Mouse (Mus musculus) lung, embryonic 16.5 days (tissue): ENCODE data around the gene Fbxw21. TPM values are rescaled to one million over a fixed set of nuclear protein-coding genes. Genes with fewer than 3 reads are reported as not detected.

Source experiments
- ATAC-seq: fragments of 200-750 bp; cut with Nextera tagmentation; 2 replicates; pipeline ENCODE4 v1.8.0; 2017; ENCODE audit warnings: low read depth, mild to moderate bottlenecking, moderate library complexity
- H3K27ac ChIP-seq: fragments of 300-500 bp; sonication (generic); 2 replicates; pipeline ENCODE4 v1.5.1; 2014; ENCODE audit warnings: mild to moderate bottlenecking, control low read depth, low read length
- H3K27me3 ChIP-seq: fragments of 300-500 bp; sonication (generic); 2 replicates; pipeline ENCODE4 v1.6.1; 2014; ENCODE audit warnings: low read depth, low read length, mixed read lengths; ENCODE audit not compliant: control insufficient read depth, insufficient read depth
- H3K36me3 ChIP-seq: fragments of 300-500 bp; sonication (generic); 2 replicates; pipeline ENCODE4 v1.6.1; 2014; ENCODE audit warnings: low read length; ENCODE audit not compliant: control insufficient read depth, insufficient read depth
- H3K4me1 ChIP-seq: fragments of 300-500 bp; sonication (generic); replicated peaks from 2 replicates; pipeline ENCODE4 v1.6.1; 2014; ENCODE audit warnings: low read length, mixed read lengths; ENCODE audit not compliant: control insufficient read depth, insufficient read depth
- H3K4me2 ChIP-seq: fragments of 300-500 bp; sonication (generic); 2 replicates; pipeline ENCODE4 v1.6.1; 2014; ENCODE audit warnings: low read depth, low read length, control low read depth
- H3K4me3 ChIP-seq: fragments of 300-500 bp; sonication (generic); 2 replicates; pipeline ENCODE4 v1.5.1; 2014; ENCODE audit warnings: mild to moderate bottlenecking, low read length, control low read depth
- H3K9ac ChIP-seq: fragments of 300-500 bp; sonication (generic); 2 replicates; pipeline ENCODE4 v1.6.1; 2014; ENCODE audit warnings: low read length, control low read depth
- H3K9me3 ChIP-seq: fragments of 300-500 bp; sonication (generic); 2 replicates; pipeline ENCODE4 v1.6.1; 2016; ENCODE audit warnings: low read length; ENCODE audit not compliant: control insufficient read depth
- WGBS: fragments of 180-500 bp; shearing (Covaris S2); extraction: QIAGEN DNeasy Blood & Tissue Kit; methylation state at CpG from one replicate; pipeline ENCODE4 v1.1.7; 2014; 5-methylcytosine and 5-hydroxymethylcytosine counted together
- polyA plus RNA-seq: library from polyadenylated mRNA; unstranded; fragments of >200 nt; fragmentation: Nextera tagmentation; extraction: Ambion mirVana; gene quantifications from 2 replicates; pipeline ENCODE4 v1.2.1, GENCODE M21; 2015

Fbxw21 gene
- polyA plus RNA-seq, 1 experiment from 2014 or later = not detected

DNA sequence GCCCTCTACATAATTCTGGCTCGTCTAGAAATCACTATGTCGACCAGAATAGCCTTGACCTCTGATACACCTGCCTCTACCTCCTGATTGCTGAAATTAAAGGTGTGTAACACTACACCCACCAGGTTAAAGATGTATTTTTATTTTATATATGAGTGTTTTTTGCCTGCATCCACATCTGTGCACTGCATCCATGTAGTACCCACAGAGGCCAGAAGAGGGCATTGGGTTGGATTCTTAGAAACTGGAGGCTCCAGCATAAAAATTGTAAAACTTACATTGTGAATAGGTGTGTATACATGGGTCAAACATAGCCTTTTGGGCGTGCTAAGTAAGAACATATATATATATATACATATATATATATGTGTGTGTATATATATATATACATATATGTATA, 33.6 kb downstream of the Fbxw21 start:
- Histone ChIP-seq H3K4me2 (no peak overlapping the region), H3K27me3 (no peaks in the 10 kb centered on the region), H3K9me3 (no peaks in the 10 kb centered on the region), H3K36me3 (no peaks in the 10 kb centered on the region), H3K27ac (no peak overlapping the region), H3K4me1 (no peaks in the 10 kb centered on the region; the same call in 1 of the 2 replicates), H3K4me3 (no peak overlapping the region), H3K9ac (no peak overlapping the region)
- 44% methylated on average over 3 of the region's 3 CpGs for WGBS
- ATAC-seq = no peak

GRCm38 (mm10) chr9:109127076-109127475, 34.8 kb downstream of the Fbxw21 start:
- no peaks in the 10 kb centered on the region for H3K27me3 ChIP-seq
- no peak overlapping the region for H3K27ac ChIP-seq
- no peaks in the 10 kb centered on the region for H3K36me3 ChIP-seq
- no peaks in the 10 kb centered on the region; the same call in 1 of the 2 replicates for H3K4me1 ChIP-seq
- no peaks in the 10 kb centered on the region for H3K9me3 ChIP-seq
- ATAC-seq = no peak
- no peak overlapping the region for H3K4me2 ChIP-seq
- WGBS = 56% methylated on average over 4 of the region's 4 CpGs
- no peak overlapping the region for H3K9ac ChIP-seq
- no peak overlapping the region for H3K4me3 ChIP-seq

GRCm38 (mm10) chr9:109125481-109125880, 36.4 kb downstream of the Fbxw21 start:
- H3K4me2 ChIP-seq = no peak overlapping the region
- no peak overlapping the region for H3K4me3 ChIP-seq
- no peaks in the 10 kb centered on the region for H3K36me3 ChIP-seq
- 61% methylated on average over 3 of the region's 3 CpGs for WGBS
- no peak for ATAC-seq
- H3K9me3 ChIP-seq = no peaks in the 10 kb centered on the region
- H3K27ac ChIP-seq = no peak overlapping the region
- H3K4me1 ChIP-seq = no peaks in the 10 kb centered on the region; the same call in 1 of the 2 replicates
- H3K27me3 ChIP-seq = no peaks in the 10 kb centered on the region
- no peak overlapping the region for H3K9ac ChIP-seq

GRCm38 (mm10) chr9:109125043-109125442, 36.8 kb downstream of the Fbxw21 start:
- Histone ChIP-seq H3K4me3 (no peak overlapping the region), H3K4me1 (no peaks in the 10 kb centered on the region; the same call in 1 of the 2 replicates), H3K9ac (no peak overlapping the region), H3K4me2 (no peak overlapping the region), H3K9me3 (no peaks in the 10 kb centered on the region), H3K27me3 (no peaks in the 10 kb centered on the region), H3K36me3 (no peaks in the 10 kb centered on the region), H3K27ac (no peak overlapping the region)
- ATAC-seq = no peak
- WGBS = 59% methylated on average over 2 of the region's 2 CpGs

- no peaks in the 10 kb centered on the region for H3K9me3 ChIP-seq
- WGBS = 79% methylated on average over 3 of the region's 3 CpGs
- no peak overlapping the region for H3K4me3 ChIP-seq
- no peaks in the 10 kb centered on the region; the same call in 1 of the 2 replicates for H3K36me3 ChIP-seq
- H3K4me1 ChIP-seq = no peaks in the 10 kb centered on the region; the same call in 1 of the 2 replicates
- no peak overlapping the region for H3K27ac ChIP-seq
- ATAC-seq = no peak
- H3K9ac ChIP-seq = no peak overlapping the region
- no peaks in the 10 kb centered on the region for H3K27me3 ChIP-seq
- H3K4me2 ChIP-seq = no peak overlapping the region
Observed at GRCm38 (mm10) chr9:109124164-109124563, 37.7 kb downstream of the Fbxw21 start.

DNA sequence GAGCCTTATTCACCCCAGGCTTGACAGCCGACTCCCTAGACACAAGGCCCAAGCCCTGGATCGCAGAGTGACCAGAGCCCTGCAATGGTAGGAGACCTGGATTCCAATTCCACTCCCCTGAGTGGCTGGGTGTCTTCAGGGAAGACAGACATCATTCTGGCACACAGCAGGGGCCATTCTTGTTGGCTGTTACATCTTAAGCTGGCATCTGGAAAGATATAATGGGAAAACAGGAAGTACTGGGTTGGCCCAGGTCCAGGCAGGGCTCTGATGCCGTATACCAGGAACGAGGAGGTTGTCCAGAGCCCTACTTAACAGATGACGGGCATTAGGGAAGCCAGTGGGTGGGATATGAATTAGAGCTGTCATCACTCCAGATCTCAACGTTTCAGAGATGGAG, 38.6 kb downstream of the Fbxw21 start:
- ATAC-seq = no peak
- WGBS = 32% methylated on average over 6 of the region's 6 CpGs
- H3K4me2 ChIP-seq = no peak overlapping the region
- no peak overlapping the region for H3K27ac ChIP-seq
- no peak overlapping the region for H3K9ac ChIP-seq
- no peaks in the 10 kb centered on the region; the same call in 1 of the 2 replicates for H3K36me3 ChIP-seq
- no peak overlapping the region for H3K4me3 ChIP-seq
- H3K9me3 ChIP-seq = no peaks in the 10 kb centered on the region
- no peaks in the 10 kb centered on the region; the same call in 1 of the 2 replicates for H3K4me1 ChIP-seq
- H3K27me3 ChIP-seq = no peaks in the 10 kb centered on the region

DNA sequence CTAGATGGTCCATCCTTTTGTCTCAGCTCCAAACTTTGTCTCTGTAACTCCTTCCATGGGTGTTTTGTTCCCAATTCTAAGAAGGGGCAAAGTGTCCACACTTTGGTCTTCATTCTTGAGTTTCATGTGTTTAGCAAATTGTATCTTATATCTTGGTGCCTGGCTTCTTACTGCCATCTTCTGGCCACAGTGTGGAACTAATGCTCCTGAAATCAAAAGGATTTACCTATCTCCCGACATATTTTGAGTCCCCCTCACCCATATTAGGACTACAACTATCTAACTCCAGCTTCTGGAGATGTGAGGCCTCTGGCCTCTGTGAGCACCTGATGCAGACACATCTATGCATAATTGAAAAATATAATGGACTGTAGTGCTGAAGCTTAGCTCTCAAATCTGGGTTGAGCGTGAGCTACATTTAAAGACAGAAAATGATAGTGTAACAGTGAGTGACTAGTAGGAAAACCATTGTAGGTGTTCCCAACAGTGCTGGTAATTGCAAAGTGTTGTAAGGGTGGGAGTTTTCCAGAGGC, 39.2 kb downstream of the Fbxw21 start:
- no peaks in the 10 kb centered on the region for H3K27me3 ChIP-seq
- H3K9me3 ChIP-seq = no peaks in the 10 kb centered on the region
- H3K4me3 ChIP-seq = no peak overlapping the region
- no peak for ATAC-seq
- no peak overlapping the region for H3K27ac ChIP-seq
- no peaks in the 10 kb centered on the region; the same call in 1 of the 2 replicates for H3K4me1 ChIP-seq
- no peak overlapping the region for H3K4me2 ChIP-seq
- H3K9ac ChIP-seq = no peak overlapping the region
- H3K36me3 ChIP-seq = peaks cover 1% of the 10 kb centered on the region; the same call in 1 of the 2 replicates
- 41% methylated on average over 2 of the region's 2 CpGs for WGBS

DNA sequence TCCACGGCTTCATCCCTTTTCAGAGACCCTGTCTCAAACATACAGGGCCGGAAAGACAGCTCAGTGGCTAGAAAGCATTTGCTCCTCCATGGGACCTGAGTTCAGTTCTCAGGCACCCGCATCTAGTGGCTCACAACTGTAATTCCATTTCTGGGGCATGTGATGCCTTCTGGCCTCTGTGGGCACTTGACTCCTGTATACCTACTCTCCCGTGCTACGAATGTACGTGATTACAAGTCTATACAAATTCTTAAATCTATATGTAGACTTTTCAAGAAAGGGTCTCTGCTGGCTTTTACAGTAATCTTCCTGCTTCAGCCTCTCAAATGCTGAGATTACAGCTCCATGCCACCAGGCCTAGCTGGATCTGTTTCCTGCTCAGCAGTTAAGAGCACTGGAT, 40.9 kb downstream of the Fbxw21 start:
- H3K36me3 ChIP-seq = peaks cover 13% of the 10 kb centered on the region
- no peaks in the 10 kb centered on the region; the same call in 1 of the 2 replicates for H3K4me1 ChIP-seq
- WGBS = 71% methylated on average over 6 of the region's 6 CpGs
- H3K4me3 ChIP-seq = no peak overlapping the region
- H3K9me3 ChIP-seq = no peaks in the 10 kb centered on the region
- no peaks in the 10 kb centered on the region for H3K27me3 ChIP-seq
- no peak overlapping the region for H3K9ac ChIP-seq
- ATAC-seq = no peak
- no peak overlapping the region for H3K27ac ChIP-seq
- H3K4me2 ChIP-seq = no peak overlapping the region

GRCm38 (mm10) chr9:109119571-109119970, 42.3 kb downstream of the Fbxw21 start:
- Histone ChIP-seq H3K4me3 (no peak overlapping the region), H3K4me1 (no peaks in the 10 kb centered on the region; the same call in 1 of the 2 replicates), H3K36me3 (peaks cover 25% of the 10 kb centered on the region), H3K9me3 (no peaks in the 10 kb centered on the region), H3K27me3 (no peaks in the 10 kb centered on the region), H3K4me2 (no peak overlapping the region), H3K27ac (no peak overlapping the region), H3K9ac (no peak overlapping the region)
- WGBS = 85% methylated on average over 9 of the region's 9 CpGs
- no peak for ATAC-seq
